Mouse (Mus musculus) lung, embryonic 14.5 days (tissue): Measurements from ENCODE around the gene Gm11273. TPM values are rescaled to one million over a fixed set of nuclear protein-coding genes. Genes with fewer than 3 reads are reported as not detected.
"Not testable (repeated sequence)": the region's sequence is repeated elsewhere in the genome, so short reads cannot be mapped to it uniquely, and the experiment has no call there.

ENCODE experiments used
- ATAC-seq: fragments of 200-750 bp; cut with Nextera tagmentation; 2 replicates; pipeline ENCODE4 v1.8.0; 2017; ENCODE audit warnings: mild to moderate bottlenecking, moderate TSS enrichment, moderate library complexity; ENCODE audit not compliant: insufficient read depth
- DNase-seq: peaks from one replicate; pipeline ENCODE4 v3.0.0-alpha.2; 2015
- H3K27ac ChIP-seq: fragments of 300-500 bp; sonication (generic); 2 replicates; pipeline ENCODE4 v1.5.1; 2014; ENCODE audit warnings: low read depth, mild to moderate bottlenecking, moderate library complexity
- H3K27me3 ChIP-seq: fragments of 300-500 bp; sonication (generic); 2 replicates; pipeline ENCODE4 v1.6.1; 2014; ENCODE audit warnings: low read length, control low read depth; ENCODE audit not compliant: insufficient read depth
- H3K36me3 ChIP-seq: fragments of 300-500 bp; sonication (generic); 2 replicates; pipeline ENCODE4 v1.6.1; 2014; ENCODE audit warnings: control low read depth; ENCODE audit not compliant: insufficient read depth
- H3K4me1 ChIP-seq: fragments of 300-500 bp; sonication (generic); 2 replicates; pipeline ENCODE4 v1.6.1; 2014; ENCODE audit warnings: antibody characterized with exemption, control low read depth; ENCODE audit not compliant: insufficient read depth
- H3K4me2 ChIP-seq: fragments of 300-500 bp; sonication (generic); 2 replicates; pipeline ENCODE4 v1.6.1; 2014; ENCODE audit warnings: mild to moderate bottlenecking
- H3K4me3 ChIP-seq: fragments of 300-500 bp; sonication (generic); 2 replicates; pipeline ENCODE4 v1.5.1; 2014; ENCODE audit warnings: low read depth, low read length
- H3K9ac ChIP-seq: fragments of 300-500 bp; sonication (generic); 2 replicates; pipeline ENCODE4 v1.6.1; 2014
- H3K9me3 ChIP-seq: fragments of 300-500 bp; sonication (generic); 2 replicates; pipeline ENCODE4 v1.6.1; 2016; ENCODE audit warnings: low read depth, low read length, control low read depth
- CTCF ChIP-seq: IDR thresholded peaks from 2 replicates; pipeline ENCODE4 v1.5.1; 2016; ENCODE audit warnings: antibody characterized with exemption, low read depth
- WGBS: fragments of 180-500 bp; shearing (Covaris S2); extraction: QIAGEN DNeasy Blood & Tissue Kit; methylation state at CpG from one replicate; pipeline ENCODE4 v1.1.7; 2014; 5-methylcytosine and 5-hydroxymethylcytosine counted together
- polyA plus RNA-seq: library from polyadenylated mRNA; unstranded; fragments of >200 nt; fragmentation: Nextera tagmentation; extraction: Ambion mirVana; gene quantifications from 2 replicates; pipeline ENCODE4 v1.2.1, GENCODE M21; 2014

The Gm11273 gene
- polyA plus RNA-seq, 1 experiment from 2014 or later: 7.6 TPM

DNA sequence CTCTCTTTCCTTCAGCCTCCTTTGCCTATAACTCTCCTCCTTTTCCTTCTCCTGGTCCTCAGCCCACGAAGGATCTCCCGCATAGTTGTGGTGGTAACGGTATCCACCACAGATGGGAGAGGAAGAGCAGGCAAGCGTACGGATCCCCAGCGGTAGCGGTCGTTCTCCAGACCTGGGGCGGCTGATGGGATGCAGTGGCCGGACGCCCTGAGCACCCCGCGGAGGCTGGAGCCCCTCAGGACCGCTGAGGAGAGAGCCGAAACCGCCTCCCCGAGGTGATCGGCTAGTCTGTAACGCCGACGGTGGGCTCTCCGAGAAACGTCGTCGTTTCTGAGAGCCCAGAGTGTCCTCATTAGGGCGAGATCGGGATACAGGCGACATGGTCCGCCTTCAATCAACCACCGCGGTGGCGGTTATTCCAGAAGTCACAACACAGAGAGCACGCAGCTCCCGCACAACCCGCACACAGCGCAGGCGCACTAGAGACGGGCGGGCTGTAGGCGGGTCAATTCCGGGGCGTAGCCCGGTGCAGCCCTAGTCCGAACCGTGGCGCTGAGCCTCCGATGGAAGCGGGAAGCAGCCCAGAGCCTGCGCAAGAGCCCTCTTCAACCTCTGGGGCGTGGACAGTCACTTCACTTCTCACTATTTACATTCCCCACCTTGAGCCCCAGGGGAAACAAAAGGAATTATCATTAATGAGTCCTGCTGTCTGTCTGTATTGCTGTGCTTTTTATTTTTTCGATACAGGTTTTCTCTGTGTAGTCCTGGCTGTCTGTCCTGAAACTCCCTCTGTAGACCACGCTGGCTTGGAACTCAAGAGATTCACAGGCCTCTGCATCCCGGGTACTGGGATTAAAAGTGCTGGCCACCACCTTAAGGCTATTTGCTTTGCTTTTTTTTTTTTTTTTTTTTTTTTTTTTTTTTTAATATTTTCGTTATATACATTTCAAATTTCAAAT is 32.9 kb downstream of the Gm11273 start, which contains the start of gene Nkapl:
Nkapl (minus strand) TSS at position 449 of the 959 bp plus-strand sequence.
- peak within 1 kb of the TSS; percentile 75 for H3K4me2 ChIP-seq
- 0 out of 2 replicates have a peak within 1 kb of the TSS, but pooled peaks have one; percentile 4 for H3K27ac ChIP-seq
- H3K4me3 ChIP-seq: peak within 1 kb of the TSS; percentile 55
- no peaks in the 10 kb centered on the region for H3K9me3 ChIP-seq
- H3K4me1 ChIP-seq: no peaks in the 10 kb centered on the region
- WGBS: under 1% methylated on average over 54 of the region's 54 CpGs
- no peak for TF ChIP-seq CTCF
- ATAC-seq (peak; percentile 100), DNase-seq (peak; percentile 94)
- H3K27me3 ChIP-seq: no peaks in the 10 kb centered on the region
- no peaks in the 10 kb centered on the region for H3K36me3 ChIP-seq
- peak within 1 kb of the TSS; percentile 62 for H3K9ac ChIP-seq

DNA sequence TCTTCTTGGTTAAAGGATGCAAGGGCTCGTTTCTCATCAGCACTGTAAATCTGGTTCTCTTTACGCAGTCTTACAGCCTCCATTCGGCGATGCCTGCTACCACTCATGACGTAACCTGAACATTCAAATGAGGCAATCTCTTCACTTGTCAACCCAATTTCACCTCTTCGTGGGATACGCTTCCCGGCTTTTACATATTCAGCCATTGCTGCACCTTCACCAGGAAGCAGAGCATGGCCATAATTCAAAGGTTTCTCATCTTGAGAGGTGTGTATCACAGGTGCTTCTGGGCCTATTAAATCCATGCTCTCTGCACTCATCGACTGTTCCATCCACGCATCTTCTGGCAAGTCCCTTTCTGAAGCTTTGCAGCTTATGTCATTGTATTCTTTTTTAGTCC is 33.9 kb downstream of the Gm11273 start:
- 83% methylated on average over 10 of the region's 10 CpGs for WGBS
- no peak overlapping the region for H3K27ac ChIP-seq
- H3K4me1 ChIP-seq: no peaks in the 10 kb centered on the region
- H3K36me3 ChIP-seq: no peaks in the 10 kb centered on the region
- no peaks in the 10 kb centered on the region for H3K27me3 ChIP-seq
- no peak overlapping the region for H3K9ac ChIP-seq
- no peaks in the 10 kb centered on the region for H3K9me3 ChIP-seq
- ATAC-seq (no peak), DNase-seq (no peak)
- no peak for TF ChIP-seq CTCF
- H3K4me2 ChIP-seq: no peak overlapping the region
- no peak overlapping the region for H3K4me3 ChIP-seq

DNA sequence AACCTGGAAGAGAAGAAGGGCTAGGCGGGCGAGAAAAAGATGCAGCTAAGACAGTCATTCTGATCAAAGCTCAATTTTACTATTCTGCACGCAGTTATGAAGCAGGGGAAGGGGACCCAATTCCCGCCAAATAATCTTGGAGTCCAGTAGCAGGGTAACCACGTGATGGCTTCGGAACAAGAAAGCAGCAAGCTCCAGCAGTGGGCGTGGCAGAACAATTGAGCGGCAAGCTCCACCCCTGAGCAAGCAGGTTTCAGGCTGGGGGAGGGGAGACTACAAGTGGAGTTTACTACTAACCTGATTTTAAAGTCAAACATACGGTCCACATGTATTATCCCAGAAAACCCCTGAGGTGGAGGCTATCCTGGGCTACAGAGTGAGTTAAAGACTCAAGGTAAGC is 38.7 kb downstream of the Gm11273 start:
- not testable (repeated sequence) for H3K4me2 ChIP-seq, H3K27me3 ChIP-seq, H3K4me1 ChIP-seq, H3K9me3 ChIP-seq, DNase-seq, H3K27ac ChIP-seq, H3K4me3 ChIP-seq, ATAC-seq, H3K9ac ChIP-seq, H3K36me3 ChIP-seq
- 49% methylated on average over 9 of the region's 9 CpGs for WGBS

DNA sequence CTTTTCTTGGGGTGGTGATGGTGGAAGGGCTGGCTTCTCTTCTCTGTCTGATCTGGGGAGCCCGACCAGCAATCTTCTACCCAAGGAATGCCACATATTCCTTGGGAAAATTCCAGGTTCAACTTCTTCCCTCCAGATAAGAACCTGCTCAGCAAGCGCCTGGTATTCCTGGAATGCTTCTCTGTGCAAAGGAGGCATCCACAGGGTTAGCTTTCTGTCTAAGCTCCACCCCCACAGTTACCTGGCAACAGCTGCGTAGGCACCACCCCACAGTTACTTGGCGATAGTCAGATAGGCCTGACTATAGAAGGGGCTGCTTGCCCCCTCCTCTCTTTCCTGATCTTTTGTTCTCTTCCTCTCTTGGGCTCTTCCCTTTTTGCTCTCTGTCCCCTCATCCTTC is 44.9 kb downstream of the Gm11273 start:
- DNase-seq (peak; percentile 76), ATAC-seq (peak; percentile 86; the same call in 1 of the 2 replicates)
- Histone ChIP-seq H3K9ac (no peak overlapping the region), H3K27me3 (no peaks in the 10 kb centered on the region), H3K4me2 (0 out of 2 replicates have a peak overlapping the region, but pooled peaks have one; percentile 22), H3K4me1 (peaks cover 3% of the 10 kb centered on the region; the same call in 1 of the 2 replicates), H3K4me3 (no peak overlapping the region), H3K27ac (peak overlapping the region; percentile 70), H3K9me3 (no peaks in the 10 kb centered on the region), H3K36me3 (peaks cover 4% of the 10 kb centered on the region; the same call in 1 of the 2 replicates)
- 8% methylated on average over 4 of the region's 4 CpGs for WGBS
- no peak for TF ChIP-seq CTCF

DNA sequence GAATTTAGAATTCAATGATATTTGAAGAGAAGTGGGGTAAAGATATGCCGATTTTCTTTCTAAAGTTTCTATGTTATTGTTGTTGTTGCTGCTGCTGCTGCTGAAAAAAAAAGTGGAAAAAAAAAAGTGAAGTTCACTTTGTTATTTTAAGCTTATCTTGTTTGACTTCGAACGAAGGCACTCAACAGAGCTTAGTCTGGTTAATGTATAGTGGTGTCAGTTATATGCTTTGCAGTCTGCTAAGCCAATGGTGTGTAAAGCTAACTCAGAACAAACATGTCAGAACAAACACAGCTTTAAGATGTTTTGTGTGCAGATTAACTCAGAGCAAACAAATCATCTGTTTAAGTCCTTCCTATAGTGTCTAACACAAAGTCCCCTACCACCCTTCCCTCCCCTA is 47.1 kb downstream of the Gm11273 start:
- Histone ChIP-seq H3K27me3 (no peaks in the 10 kb centered on the region), H3K4me2 (peak overlapping the region; percentile 81), H3K4me1 (peaks cover 3% of the 10 kb centered on the region; the same call in 1 of the 2 replicates), H3K9ac (no peak overlapping the region), H3K4me3 (no peak overlapping the region), H3K27ac (no peak overlapping the region), H3K9me3 (no peaks in the 10 kb centered on the region), H3K36me3 (peaks cover 13% of the 10 kb centered on the region)
- TF ChIP-seq CTCF: no peak
- ATAC-seq (no peak), DNase-seq (no peak)
- WGBS: 48% methylated on average over 3 of the region's 3 CpGs

DNA sequence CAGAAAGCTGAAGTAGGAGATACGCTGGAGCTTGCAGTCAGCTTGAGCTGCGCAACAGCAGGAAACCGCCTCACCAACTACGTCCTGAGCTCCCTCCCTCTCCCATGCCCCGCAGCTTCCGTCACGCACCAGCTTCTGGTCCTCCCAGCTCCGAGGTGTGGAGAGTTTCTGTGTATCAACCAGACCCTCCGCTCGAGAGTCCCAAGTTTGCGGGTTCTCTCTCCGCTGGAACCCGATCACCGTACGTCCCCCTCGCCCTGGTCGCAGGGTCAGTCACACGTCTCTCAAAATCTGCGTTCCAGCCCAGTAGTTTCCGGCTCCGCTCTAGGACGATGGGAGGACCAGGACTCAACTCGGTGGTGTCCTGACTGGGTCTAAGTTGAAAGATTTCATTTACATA is 47.8 kb downstream of the Gm11273 start, which contains the start of gene Zscan26:
Zscan26 (minus strand) TSS at position 282 of the 400 bp plus-strand sequence.
- WGBS: 0% methylated on average over 23 of the region's 23 CpGs
- Histone ChIP-seq H3K9me3 (no peaks in the 10 kb centered on the region), H3K27ac (peak within 1 kb of the TSS; percentile 79), H3K4me1 (peaks cover 3% of the 10 kb centered on the region; the same call in 1 of the 2 replicates), H3K27me3 (no peaks in the 10 kb centered on the region), H3K36me3 (peaks cover 20% of the 10 kb centered on the region), H3K4me2 (peak within 1 kb of the TSS; percentile 81), H3K9ac (peak within 1 kb of the TSS; percentile 80), H3K4me3 (peak within 1 kb of the TSS; percentile 72)
- peak; percentile 91 for ATAC-seq
- DNase-seq: peak; percentile 94
- no peak for TF ChIP-seq CTCF

DNA sequence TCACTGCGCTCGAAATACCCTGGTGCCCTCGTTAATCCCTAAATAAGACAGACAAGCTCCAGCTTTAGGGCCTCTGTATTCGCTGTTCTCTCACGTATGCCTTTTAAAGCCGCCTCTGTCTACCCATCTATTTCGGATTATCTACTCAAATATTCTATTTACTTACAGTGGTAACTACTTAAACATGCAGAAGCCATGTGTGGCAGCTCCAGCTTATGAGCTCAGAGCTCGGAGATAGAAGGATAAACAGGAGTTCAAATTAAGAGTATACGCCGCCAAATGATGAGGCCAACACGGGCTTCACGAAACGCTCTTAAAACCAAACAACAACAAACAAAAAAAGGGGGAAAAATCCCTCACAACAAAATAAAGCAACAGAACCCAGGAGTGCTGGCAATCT is 48.2 kb downstream of the Gm11273 start:
- Histone ChIP-seq H3K36me3 (peaks cover 24% of the 10 kb centered on the region), H3K27me3 (no peaks in the 10 kb centered on the region), H3K4me3 (peak overlapping the region; percentile 72), H3K4me2 (peak overlapping the region; percentile 81), H3K27ac (peak overlapping the region; percentile 79), H3K9me3 (no peaks in the 10 kb centered on the region), H3K9ac (peak overlapping the region; percentile 80), H3K4me1 (peaks cover 3% of the 10 kb centered on the region; the same call in 1 of the 2 replicates)
- no peak for ATAC-seq
- TF ChIP-seq CTCF: no peak
- no peak for DNase-seq
- WGBS: 2% methylated on average over 13 of the region's 13 CpGs

Other genes with a start within 250 kb of the Gm11273 start
- gene Gpx5, start 208.7 kb downstream of the Gm11273 start, polyA plus RNA-seq: not detected in 2 replicates
- not detected in 2 replicates for gene Gpx6, start 189.3 kb downstream of the Gm11273 start, polyA plus RNA-seq
- not detected in 2 replicates for gene Olfr1367, start 154.5 kb downstream of the Gm11273 start, polyA plus RNA-seq
- 14.1 and 14.3 TPM in 2 replicates for gene Zscan12, start 138.6 kb downstream of the Gm11273 start, polyA plus RNA-seq
- gene Zkscan3, start 98.7 kb downstream of the Gm11273 start, polyA plus RNA-seq: 73.2 and 78.0 TPM in 2 replicates
- 2.3 and 2.6 TPM in 2 replicates for gene Pgbd1, start 60.4 kb downstream of the Gm11273 start, polyA plus RNA-seq
- gene Zscan26, start 47.7 kb downstream of the Gm11273 start, polyA plus RNA-seq: 26.6 and 27.6 TPM in 2 replicates
- 3.1 and 3.4 TPM in 2 replicates for gene Nkapl, start 32.9 kb downstream of the Gm11273 start, polyA plus RNA-seq
- gene Zkscan4, start 22.5 kb downstream of the Gm11273 start, polyA plus RNA-seq: 3.4 and 3.5 TPM in 2 replicates
- gene Gm10065, start 22.0 kb downstream of the Gm11273 start, polyA plus RNA-seq: not detected in 2 replicates
- gene AK157302, start 6.2 kb downstream of the Gm11273 start, polyA plus RNA-seq: 0.74 and 0.96 TPM in 2 replicates
- gene Zkscan8, start 29.7 kb upstream of the Gm11273 start, polyA plus RNA-seq: 10.1 and 10.5 TPM in 2 replicates
- gene Olfr1366, start 41.4 kb upstream of the Gm11273 start, polyA plus RNA-seq: 0.14 and 0.41 TPM in 2 replicates
- gene Olfr1535, start 58.5 kb upstream of the Gm11273 start, polyA plus RNA-seq: 0.09 TPM in 1 of 2 replicates, not detected in the other
- not detected in 2 replicates for gene Olfr1364, start 80.3 kb upstream of the Gm11273 start, polyA plus RNA-seq
- not detected in 2 replicates for gene Olfr1362, start 112.6 kb upstream of the Gm11273 start, polyA plus RNA-seq
- gene Olfr11, start 141.1 kb upstream of the Gm11273 start, polyA plus RNA-seq: not detected in 2 replicates
- gene Olfr1361, start 162.0 kb upstream of the Gm11273 start, polyA plus RNA-seq: not detected in 2 replicates
- not detected in 2 replicates for gene Olfr1360, start 176.0 kb upstream of the Gm11273 start, polyA plus RNA-seq
- gene Olfr1359, start 196.7 kb upstream of the Gm11273 start, polyA plus RNA-seq: not detected in 2 replicates
- 3.8 and 6.9 TPM in 2 replicates for gene Hist1h2bl, start 214.7 kb upstream of the Gm11273 start, polyA plus RNA-seq
- 40.4 and 42.9 TPM in 2 replicates for gene Hist1h2ai, start 215.0 kb upstream of the Gm11273 start, polyA plus RNA-seq
- 13.9 and 23.8 TPM in 2 replicates for gene Hist1h3h, start 216.2 kb upstream of the Gm11273 start, polyA plus RNA-seq
- 4.9 and 8.0 TPM in 2 replicates for gene Hist1h2bm, start 220.6 kb upstream of the Gm11273 start, polyA plus RNA-seq
- 0.96 and 2.2 TPM in 2 replicates for gene Hist1h4j, start 233.6 kb upstream of the Gm11273 start, polyA plus RNA-seq
- 6.4 and 8.8 TPM in 2 replicates for gene Hist1h4k, start 249.1 kb upstream of the Gm11273 start, polyA plus RNA-seq